Mouse (Mus musculus) neural tube, embryonic 11.5 days (tissue): Measurements from ENCODE around the gene Cacng8. TPM values are rescaled to one million over a fixed set of nuclear protein-coding genes. Genes with fewer than 3 reads are reported as not detected.

Experiments used
- ATAC-seq: fragments of 200-750 bp; cut with Nextera tagmentation; 2 replicates; pipeline ENCODE4 v1.8.0; 2017; ENCODE audit warnings: moderate number of reproducible peaks, mild to moderate bottlenecking, moderate TSS enrichment, moderate library complexity; ENCODE audit not compliant: insufficient read depth, low FRiP score, low TSS enrichment
- DNase-seq: peaks from one replicate; pipeline ENCODE4 v3.0.0-alpha.2; 2015; ENCODE audit warnings: low spot score
- H3K27ac ChIP-seq: fragments of 300-500 bp; sonication (generic); 2 replicates; pipeline ENCODE4 v1.5.1; 2014; ENCODE audit warnings: low read depth, mild to moderate bottlenecking, low read length
- H3K27me3 ChIP-seq: fragments of 300-500 bp; sonication (generic); 2 replicates; pipeline ENCODE4 v1.6.1; 2014; ENCODE audit warnings: mild to moderate bottlenecking, low read length, mixed read lengths; ENCODE audit not compliant: control insufficient read depth, insufficient read depth
- H3K36me3 ChIP-seq: fragments of 300-500 bp; sonication (generic); 2 replicates; pipeline ENCODE4 v1.6.1; 2014; ENCODE audit warnings: mild to moderate bottlenecking, low read length, moderate library complexity, mixed read lengths; ENCODE audit not compliant: control insufficient read depth, insufficient read depth
- H3K4me1 ChIP-seq: fragments of 300-500 bp; sonication (generic); 2 replicates; pipeline ENCODE4 v1.6.1; 2014; ENCODE audit warnings: low read length, mixed read lengths; ENCODE audit not compliant: control insufficient read depth, insufficient read depth
- H3K4me2 ChIP-seq: fragments of 300-500 bp; sonication (generic); 2 replicates; pipeline ENCODE4 v1.6.1; 2014; ENCODE audit warnings: low read depth, mild to moderate bottlenecking, moderate library complexity
- H3K4me3 ChIP-seq: fragments of 300-500 bp; sonication (generic); 2 replicates; pipeline ENCODE4 v1.5.1; 2014; ENCODE audit warnings: low read depth, low read length
- H3K9ac ChIP-seq: fragments of 300-500 bp; sonication (generic); 2 replicates; pipeline ENCODE4 v1.6.1; 2014; ENCODE audit warnings: mild to moderate bottlenecking, low read length
- H3K9me3 ChIP-seq: fragments of 300-500 bp; sonication (generic); 2 replicates; pipeline ENCODE4 v1.6.1; 2016; ENCODE audit warnings: low read length; ENCODE audit not compliant: control insufficient read depth
- WGBS: fragments of 180-500 bp; shearing (Covaris S2); extraction: QIAGEN DNeasy Blood & Tissue Kit; methylation state at CpG from one replicate; pipeline ENCODE4 v1.1.7; 2014; 5-methylcytosine and 5-hydroxymethylcytosine counted together
- polyA plus RNA-seq: library from polyadenylated mRNA; unstranded; fragments of >200 nt; fragmentation: Nextera tagmentation; extraction: Ambion mirVana; gene quantifications from 2 replicates; pipeline ENCODE4 v1.2.1, GENCODE M21; 2014

Gene Cacng8
- polyA plus RNA-seq, 1 experiment from 2014 or later = 4.9 TPM

GRCm38 (mm10) chr7:3425141-3425540 lies 34.7 kb downstream of the Cacng8 start:
- H3K9ac ChIP-seq = no peak overlapping the region
- DNase-seq = no peak
- no peak overlapping the region for H3K4me3 ChIP-seq
- peaks cover 33% of the 10 kb centered on the region for H3K27me3 ChIP-seq
- no peak overlapping the region for H3K27ac ChIP-seq
- H3K36me3 ChIP-seq = no peaks in the 10 kb centered on the region
- 0 out of 2 replicates have a peak, but pooled peaks cover 4% of the 10 kb centered on the region for H3K4me1 ChIP-seq
- 97% methylated on average over 5 of the region's 5 CpGs for WGBS
- no peak overlapping the region for H3K4me2 ChIP-seq
- no peak for ATAC-seq
- H3K9me3 ChIP-seq = no peaks in the 10 kb centered on the region

GRCm38 (mm10) chr7:3430161-3430560 lies 39.7 kb downstream of the Cacng8 start:
- Histone ChIP-seq H3K4me2 (no peak overlapping the region), H3K4me3 (no peak overlapping the region), H3K27ac (no peak overlapping the region), H3K36me3 (no peaks in the 10 kb centered on the region), H3K27me3 (peaks cover 2% of the 10 kb centered on the region), H3K9ac (no peak overlapping the region), H3K4me1 (no peaks in the 10 kb centered on the region), H3K9me3 (no peaks in the 10 kb centered on the region)
- DNase-seq (no peak), ATAC-seq (no peak)
- 74% methylated on average over 6 of the region's 6 CpGs for WGBS

GRCm38 (mm10) chr7:3432066-3432465 lies 41.6 kb downstream of the Cacng8 start:
- H3K4me3 ChIP-seq = no peak overlapping the region
- no peaks in the 10 kb centered on the region for H3K36me3 ChIP-seq
- 94% methylated on average over 1 of the region's 1 CpGs for WGBS
- no peaks in the 10 kb centered on the region for H3K4me1 ChIP-seq
- DNase-seq (no peak), ATAC-seq (no peak)
- H3K9me3 ChIP-seq = no peaks in the 10 kb centered on the region
- H3K4me2 ChIP-seq = no peak overlapping the region
- H3K9ac ChIP-seq = no peak overlapping the region
- no peak overlapping the region for H3K27ac ChIP-seq
- H3K27me3 ChIP-seq = no peaks in the 10 kb centered on the region

- H3K4me3 ChIP-seq = no peak overlapping the region
- no peak overlapping the region for H3K27ac ChIP-seq
- DNase-seq (no peak), ATAC-seq (no peak)
- H3K9ac ChIP-seq = no peak overlapping the region
- H3K9me3 ChIP-seq = no peaks in the 10 kb centered on the region
- H3K4me1 ChIP-seq = no peaks in the 10 kb centered on the region
- H3K4me2 ChIP-seq = no peak overlapping the region
- no peaks in the 10 kb centered on the region for H3K36me3 ChIP-seq
- WGBS = 75% methylated on average over 5 of the region's 5 CpGs
- no peaks in the 10 kb centered on the region for H3K27me3 ChIP-seq
Measured at GRCm38 (mm10) chr7:3437941-3438340, 47.5 kb downstream of the Cacng8 start.

GRCm38 (mm10) chr7:3439984-3440383 lies 49.5 kb downstream of the Cacng8 start:
- DNase-seq = no peak
- Histone ChIP-seq H3K4me1 (no peaks in the 10 kb centered on the region), H3K4me3 (no peak overlapping the region), H3K27ac (no peak overlapping the region), H3K4me2 (no peak overlapping the region), H3K36me3 (no peaks in the 10 kb centered on the region), H3K9me3 (no peaks in the 10 kb centered on the region), H3K27me3 (no peaks in the 10 kb centered on the region), H3K9ac (no peak overlapping the region)
- WGBS = 90% methylated on average over 11 of the region's 11 CpGs
- no peak for ATAC-seq

GRCm38 (mm10) chr7:3440526-3440925 lies 50.0 kb downstream of the Cacng8 start:
- H3K4me3 ChIP-seq = no peak overlapping the region
- H3K27ac ChIP-seq = no peak overlapping the region
- ATAC-seq (no peak), DNase-seq (no peak)
- H3K4me2 ChIP-seq = no peak overlapping the region
- H3K27me3 ChIP-seq = no peaks in the 10 kb centered on the region
- no peaks in the 10 kb centered on the region for H3K36me3 ChIP-seq
- no peaks in the 10 kb centered on the region for H3K4me1 ChIP-seq
- 84% methylated on average over 8 of the region's 8 CpGs for WGBS
- no peak overlapping the region for H3K9ac ChIP-seq
- no peaks in the 10 kb centered on the region for H3K9me3 ChIP-seq

- Histone ChIP-seq H3K9ac (no peak overlapping the region), H3K9me3 (no peaks in the 10 kb centered on the region), H3K4me1 (no peaks in the 10 kb centered on the region), H3K36me3 (no peaks in the 10 kb centered on the region), H3K4me3 (no peak overlapping the region), H3K4me2 (no peak overlapping the region), H3K27ac (no peak overlapping the region), H3K27me3 (no peaks in the 10 kb centered on the region)
- WGBS = 86% methylated on average over 10 of the region's 10 CpGs
- no peak for DNase-seq
- no peak for ATAC-seq
Measured at GRCm38 (mm10) chr7:3442476-3443062, 52.1 kb downstream of the Cacng8 start.

GRCm38 (mm10) chr7:3444678-3445077 lies 54.2 kb downstream of the Cacng8 start:
- 82% methylated on average over 3 of the region's 3 CpGs for WGBS
- Histone ChIP-seq H3K9me3 (no peaks in the 10 kb centered on the region), H3K27me3 (no peaks in the 10 kb centered on the region), H3K27ac (no peak overlapping the region), H3K4me3 (no peak overlapping the region), H3K9ac (no peak overlapping the region), H3K4me1 (no peaks in the 10 kb centered on the region), H3K4me2 (no peak overlapping the region), H3K36me3 (no peaks in the 10 kb centered on the region)
- DNase-seq (no peak), ATAC-seq (no peak)

GRCm38 (mm10) chr7:3446584-3446983 lies 56.1 kb downstream of the Cacng8 start:
- DNase-seq (no peak), ATAC-seq (no peak)
- Histone ChIP-seq H3K9me3 (no peaks in the 10 kb centered on the region), H3K4me1 (no peaks in the 10 kb centered on the region), H3K4me3 (no peak overlapping the region), H3K36me3 (no peaks in the 10 kb centered on the region), H3K27ac (no peak overlapping the region), H3K27me3 (no peaks in the 10 kb centered on the region), H3K4me2 (no peak overlapping the region), H3K9ac (no peak overlapping the region)
- 87% methylated on average over 3 of the region's 3 CpGs for WGBS
